Mouse (Mus musculus) embryonic fibroblast, embryonic 13.5 days (primary cell): ENCODE results near the gene Ctxn1.

Experiments used
- CTCF ChIP-seq: IDR thresholded peaks from 2 replicates; pipeline ENCODE4 v1.5.1; 2011; ENCODE audit warnings: mild to moderate bottlenecking, control low read depth, low read length, moderate library complexity, borderline replicate concordance; ENCODE audit not compliant: insufficient read depth
- POLR2A ChIP-seq: IDR thresholded peaks from 2 replicates; pipeline ENCODE4 v1.6.1; 2011; ENCODE audit warnings: low read depth, mild to moderate bottlenecking, control low read depth, low read length, moderate library complexity

GRCm38 (mm10) chr8:4216791-4217621 is 42.1 kb downstream of the Ctxn1 start, which contains the start of gene Prr36:
- TF ChIP-seq CTCF, result no peak
- TF ChIP-seq POLR2A, result no peak
